Mouse (Mus musculus) brain, embryonic 14.5 days (tissue): ENCODE measurements at regions not wholly inside any gene's neighbourhood (a gene's known extent, or its start where the extent isn't known, plus 50 kb on each side); places are given as distances from the start of the nearest gene placed in this dataset.

Experiments used
- CTCF ChIP-seq: fragments of 200-500 bp; IDR thresholded peaks from 2 replicates; pipeline ENCODE4 v1.5.1; 2012; ENCODE audit warnings: inconsistent platforms, mild to moderate bottlenecking, moderate library complexity, borderline replicate concordance; ENCODE audit not compliant: insufficient read depth, insufficient read length; ENCODE audit errors: extremely low read depth
- POLR2A ChIP-seq: fragments of 200-500 bp; IDR thresholded peaks from 2 replicates; pipeline ENCODE4 v1.6.1; 2012; ENCODE audit warnings: mild to moderate bottlenecking, inconsistent platforms, borderline replicate concordance; ENCODE audit not compliant: poor library complexity, insufficient read depth, insufficient read length, severe bottlenecking; ENCODE audit errors: extremely low read depth

GRCm38 (mm10) chr1:23648875-23649506 lies 112.6 kb upstream of the B3gat2 start:
- no peak for TF ChIP-seq CTCF
- no peak for TF ChIP-seq POLR2A
